Mouse (Mus musculus): ENCODE measurements around the gene Ube2o. TPM values are rescaled to one million over a fixed set of nuclear protein-coding genes. Genes with fewer than 3 reads are reported as not detected.
"Not testable (repeated sequence)": the region's sequence is repeated elsewhere in the genome, so short reads cannot be mapped to it uniquely, and the experiment has no call there.

The Ube2o gene
- polyA plus RNA-seq, 1 experiment from 2014 or later: 12.7 TPM

- Histone ChIP-seq H3K27ac (peak overlapping the region; percentile 64), H3K4me1 (peaks cover 92% of the 10 kb centered on the region), H3K27me3 (ENCODE audit: low read depth, poor library complexity, severe bottlenecking) (peaks cover 39% of the 10 kb centered on the region), H3K36me3 (no peaks in the 10 kb centered on the region), H3K4me3 (no peak overlapping the region), H3K9me3 (replicated peaks) (no peaks in the 10 kb centered on the region)
- WGBS: 78% methylated on average over 10 of the region's 10 CpGs
- no peak for DNase-seq (ENCODE audit: low spot score)
These were observed 39.5 kb upstream of the Ube2o start for GRCm38 (mm10) chr11:116620559-116621253.

GRCm38 (mm10) chr11:116620073-116620472, 38.8 kb upstream of the Ube2o start:
- H3K4me1 ChIP-seq: peaks cover 95% of the 10 kb centered on the region
- H3K27ac ChIP-seq: peak overlapping the region; percentile 64
- no peak for DNase-seq (ENCODE audit: low spot score)
- no peaks in the 10 kb centered on the region for H3K36me3 ChIP-seq
- H3K4me3 ChIP-seq: no peak overlapping the region
- WGBS: 35% methylated on average over 9 of the region's 9 CpGs
- H3K9me3 ChIP-seq (replicated peaks): no peaks in the 10 kb centered on the region
- peaks cover 39% of the 10 kb centered on the region for H3K27me3 ChIP-seq (ENCODE audit: low read depth, poor library complexity, severe bottlenecking)

GRCm38 (mm10) chr11:116619561-116619960, 38.3 kb upstream of the Ube2o start:
- Histone ChIP-seq H3K4me3 (no peak overlapping the region), H3K27ac (no peak overlapping the region), H3K4me1 (peaks cover 95% of the 10 kb centered on the region), H3K27me3 (ENCODE audit: low read depth, poor library complexity, severe bottlenecking) (peaks cover 34% of the 10 kb centered on the region), H3K36me3 (no peaks in the 10 kb centered on the region), H3K9me3 (replicated peaks) (no peaks in the 10 kb centered on the region)
- 60% methylated on average over 8 of the region's 8 CpGs for WGBS
- no peak for DNase-seq (ENCODE audit: low spot score)

GRCm38 (mm10) chr11:116619156-116619555, 37.9 kb upstream of the Ube2o start:
- peaks cover 93% of the 10 kb centered on the region for H3K4me1 ChIP-seq
- H3K9me3 ChIP-seq (replicated peaks): no peaks in the 10 kb centered on the region
- H3K36me3 ChIP-seq: no peaks in the 10 kb centered on the region
- peaks cover 31% of the 10 kb centered on the region for H3K27me3 ChIP-seq (ENCODE audit: low read depth, poor library complexity, severe bottlenecking)
- H3K27ac ChIP-seq: no peak overlapping the region
- no peak for DNase-seq (ENCODE audit: low spot score)
- 78% methylated on average over 7 of the region's 7 CpGs for WGBS
- H3K4me3 ChIP-seq: no peak overlapping the region

- Histone ChIP-seq H3K27ac (no peak overlapping the region), H3K36me3 (no peaks in the 10 kb centered on the region), H3K27me3 (ENCODE audit: low read depth, poor library complexity, severe bottlenecking) (peaks cover 26% of the 10 kb centered on the region), H3K9me3 (replicated peaks) (no peaks in the 10 kb centered on the region), H3K4me3 (no peak overlapping the region), H3K4me1 (peaks cover 90% of the 10 kb centered on the region)
- no peak for DNase-seq (ENCODE audit: low spot score)
- WGBS: 91% methylated on average over 7 of the region's 7 CpGs
These were observed 37.4 kb upstream of the Ube2o start for GRCm38 (mm10) chr11:116618666-116619065.

- Histone ChIP-seq H3K9me3 (replicated peaks) (no peaks in the 10 kb centered on the region), H3K36me3 (no peaks in the 10 kb centered on the region), H3K4me1 (peaks cover 80% of the 10 kb centered on the region), H3K27ac (0 out of 2 replicates have a peak overlapping the region, but pooled peaks have one; percentile 39), H3K27me3 (ENCODE audit: low read depth, poor library complexity, severe bottlenecking) (peaks cover 16% of the 10 kb centered on the region), H3K4me3 (no peak overlapping the region; the same call in 1 of the 2 replicates)
- WGBS: 91% methylated on average over 7 of the region's 7 CpGs
- no peak for DNase-seq (ENCODE audit: low spot score)
These were observed 36.4 kb upstream of the Ube2o start for GRCm38 (mm10) chr11:116617641-116618040.

DNA sequence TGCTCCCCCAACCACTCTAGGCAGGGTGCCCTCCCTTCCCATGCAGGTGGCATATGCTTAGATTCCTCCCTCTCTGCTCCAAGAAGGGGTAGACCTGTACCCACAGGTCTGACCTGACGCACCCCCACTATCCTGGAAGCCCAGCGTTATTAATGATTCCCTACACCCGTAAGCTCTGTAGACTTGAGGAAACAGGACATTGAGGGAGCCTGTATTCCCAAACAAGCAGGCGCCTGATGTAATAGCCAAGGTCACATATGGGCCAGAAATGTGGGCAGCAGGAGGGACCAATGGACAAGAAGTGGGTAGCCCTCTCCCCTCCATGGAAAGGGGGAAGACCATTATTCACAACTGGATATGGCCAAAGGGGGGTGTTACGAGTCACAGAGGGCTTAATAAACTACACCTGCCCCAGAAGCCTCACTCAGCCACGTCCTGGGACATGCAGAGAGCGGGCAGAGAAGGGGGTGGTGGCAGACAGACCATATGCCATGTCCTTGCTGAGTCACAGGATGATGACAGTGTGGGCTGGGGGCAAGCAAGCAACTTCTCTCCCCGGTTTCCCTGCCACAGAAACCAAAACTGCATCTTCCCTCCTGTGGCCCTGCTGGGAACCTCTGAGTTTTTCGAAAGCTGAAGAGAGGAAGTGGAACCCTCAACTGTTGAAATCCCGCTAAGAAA, 35.3 kb upstream of the Ube2o start:
- Histone ChIP-seq H3K9me3 (replicated peaks) (no peaks in the 10 kb centered on the region), H3K27me3 (ENCODE audit: low read depth, poor library complexity, severe bottlenecking) (peaks cover 9% of the 10 kb centered on the region; the same call in 1 of the 2 replicates), H3K27ac (0 out of 2 replicates have a peak overlapping the region, but pooled peaks have one; percentile 3), H3K36me3 (no peaks in the 10 kb centered on the region), H3K4me1 (peaks cover 70% of the 10 kb centered on the region), H3K4me3 (no peak overlapping the region)
- 74% methylated on average over 10 of the region's 10 CpGs for WGBS
- no peak for DNase-seq (ENCODE audit: low spot score)

- WGBS: 52% methylated on average over 15 of the region's 15 CpGs
- 0 out of 2 replicates have a peak overlapping the region, but pooled peaks have one; percentile 3 for H3K27ac ChIP-seq
- H3K4me1 ChIP-seq: peaks cover 63% of the 10 kb centered on the region
- no peak overlapping the region for H3K4me3 ChIP-seq
- DNase-seq (ENCODE audit: low spot score): no peak
- H3K9me3 ChIP-seq (replicated peaks): no peaks in the 10 kb centered on the region
- peaks cover 6% of the 10 kb centered on the region; the same call in 1 of the 2 replicates for H3K27me3 ChIP-seq (ENCODE audit: low read depth, poor library complexity, severe bottlenecking)
- H3K36me3 ChIP-seq: no peaks in the 10 kb centered on the region
These were observed 34.6 kb upstream of the Ube2o start for GRCm38 (mm10) chr11:116615735-116616437.

DNA sequence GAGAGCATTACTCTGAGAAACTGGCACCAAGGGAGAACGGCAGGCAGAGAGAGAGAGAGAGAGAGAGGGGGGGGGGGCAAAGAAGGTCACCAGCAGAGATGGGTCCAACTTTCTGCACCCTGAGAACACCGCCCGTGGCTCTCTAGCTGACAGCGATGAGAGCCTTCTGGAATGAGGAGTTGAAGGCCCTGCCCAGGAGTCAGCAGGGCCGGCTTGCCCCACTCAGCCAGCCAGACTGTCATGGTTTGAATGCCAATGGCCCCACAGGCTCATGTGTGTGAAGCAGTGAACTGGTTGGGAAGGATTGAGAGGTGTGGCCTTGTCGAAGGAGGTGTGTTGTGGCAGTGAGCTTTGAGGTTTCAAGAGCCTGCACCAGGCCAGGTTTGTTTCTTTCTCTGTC, 32.0 kb upstream of the Ube2o start:
- WGBS: 93% methylated on average over 6 of the region's 6 CpGs
- Histone ChIP-seq H3K4me1 (peaks cover 55% of the 10 kb centered on the region), H3K9me3 (replicated peaks) (no peaks in the 10 kb centered on the region), H3K4me3 (no peak overlapping the region), H3K36me3 (no peaks in the 10 kb centered on the region), H3K27me3 (ENCODE audit: low read depth, poor library complexity, severe bottlenecking) (no peaks in the 10 kb centered on the region), H3K27ac (no peak overlapping the region)
- DNase-seq (ENCODE audit: low spot score): no peak

DNA sequence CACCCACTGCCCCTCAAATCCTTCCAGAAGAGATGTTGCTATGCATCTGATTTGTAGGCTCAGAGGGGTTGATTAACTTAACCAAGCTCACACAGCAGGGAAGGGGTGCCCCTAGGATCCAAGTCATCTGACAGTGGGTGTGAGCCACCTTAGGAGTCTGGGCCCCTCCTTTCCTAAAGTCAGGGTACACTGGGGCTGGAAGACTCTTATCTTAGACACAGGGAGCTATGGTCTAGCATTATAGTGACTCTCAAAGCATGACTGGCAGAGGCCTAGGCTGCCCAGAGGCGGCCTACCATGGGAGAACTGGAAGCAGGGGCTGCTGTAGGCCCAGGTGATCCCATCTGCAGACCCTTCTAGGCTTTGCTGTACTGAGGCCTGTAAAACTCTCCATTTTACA, 31.3 kb upstream of the Ube2o start:
- peaks cover 52% of the 10 kb centered on the region for H3K4me1 ChIP-seq
- no peak overlapping the region for H3K27ac ChIP-seq
- no peaks in the 10 kb centered on the region for H3K9me3 ChIP-seq (replicated peaks)
- no peaks in the 10 kb centered on the region for H3K27me3 ChIP-seq (ENCODE audit: low read depth, poor library complexity, severe bottlenecking)
- 84% methylated on average over 1 of the region's 1 CpGs for WGBS
- no peak for DNase-seq (ENCODE audit: low spot score)
- H3K36me3 ChIP-seq: no peaks in the 10 kb centered on the region
- H3K4me3 ChIP-seq: no peak overlapping the region

DNA sequence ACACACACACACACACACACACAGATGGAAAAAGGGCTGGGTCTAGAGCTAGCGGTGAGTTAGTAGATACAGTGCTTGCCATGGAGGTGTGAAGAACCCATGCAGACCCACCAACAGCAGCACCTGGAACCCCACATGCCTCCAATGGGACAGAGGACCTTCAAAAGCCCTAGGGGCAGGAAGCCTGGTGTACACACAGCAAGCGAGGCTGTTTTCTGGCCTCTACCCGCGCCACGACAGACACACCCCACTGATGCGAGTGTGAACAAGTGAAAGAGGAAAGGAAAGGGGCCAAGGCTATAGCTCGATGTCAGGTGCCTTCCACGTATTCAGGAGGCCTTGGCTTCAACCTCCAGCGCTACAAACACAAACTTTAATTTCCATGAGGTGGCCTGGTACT, 30.6 kb upstream of the Ube2o start:
- WGBS: 92% methylated on average over 9 of the region's 9 CpGs
- Histone ChIP-seq H3K9me3 (replicated peaks) (no peaks in the 10 kb centered on the region), H3K4me3 (no peak overlapping the region), H3K4me1 (peaks cover 50% of the 10 kb centered on the region), H3K36me3 (peaks cover 4% of the 10 kb centered on the region; the same call in 1 of the 2 replicates), H3K27ac (no peak overlapping the region), H3K27me3 (ENCODE audit: low read depth, poor library complexity, severe bottlenecking) (no peaks in the 10 kb centered on the region)
- DNase-seq (ENCODE audit: low spot score): no peak

- DNase-seq (ENCODE audit: low spot score); H3K27ac ChIP-seq; H3K27me3 ChIP-seq (ENCODE audit: low read depth, poor library complexity, severe bottlenecking); H3K9me3 ChIP-seq (replicated peaks); H3K36me3 ChIP-seq; H3K4me3 ChIP-seq: not testable (repeated sequence)
- WGBS: 84% methylated on average over 9 of the region's 9 CpGs
- peaks cover 47% of the 10 kb centered on the region for H3K4me1 ChIP-seq
These were observed 29.9 kb upstream of the Ube2o start for GRCm38 (mm10) chr11:116611168-116611567.
